Mouse (Mus musculus): Measurements from ENCODE around the gene Taf4. TPM values are rescaled to one million over a fixed set of nuclear protein-coding genes. Genes with fewer than 3 reads are reported as not detected.

The Taf4 gene
- 1.6 and 1.7 TPM in 2 replicates for polyA plus RNA-seq (2015; fragmentation: Nextera tagmentation; extraction: Ambion mirVana)

DNA sequence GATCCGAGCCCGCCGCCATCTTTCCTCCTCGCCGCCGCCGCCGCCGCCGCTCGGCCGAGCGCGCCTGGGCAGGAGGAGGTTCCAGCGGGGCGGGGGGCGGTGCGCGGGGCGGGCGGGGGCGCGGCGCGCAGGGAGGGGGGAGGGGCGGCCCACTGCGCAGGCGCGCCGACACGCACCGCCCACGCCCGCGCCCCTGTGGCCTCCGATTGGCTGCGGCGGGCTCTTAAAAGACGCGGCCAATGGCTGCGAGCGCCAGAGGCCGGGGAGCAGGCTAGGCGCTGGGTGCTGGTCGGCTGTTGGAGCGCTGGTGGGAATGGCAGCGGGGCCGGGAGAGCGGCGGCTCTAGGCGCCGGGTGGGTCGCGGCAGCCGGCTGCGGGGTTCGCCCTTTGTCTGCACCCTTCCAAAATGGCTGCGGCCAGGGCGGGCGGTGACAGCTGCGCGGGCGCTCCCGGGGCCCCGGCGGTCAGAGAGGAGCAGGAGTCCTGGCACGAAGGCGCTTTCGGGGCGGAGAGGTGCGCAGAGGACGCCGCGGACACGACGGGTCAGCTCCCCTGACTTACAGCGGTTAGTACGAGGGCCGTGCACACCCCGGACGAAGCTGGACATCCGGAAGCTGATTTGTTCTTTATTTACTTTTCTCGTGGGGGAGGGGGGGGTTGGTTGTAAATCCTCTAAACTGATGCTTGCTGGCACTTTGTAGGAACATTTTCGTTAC, at the start of gene Taf4:
Gene Taf4 (minus strand): TSS at position 19 of the 716 bp plus-strand sequence.
- peak within 1 kb of the TSS; percentile 98 for H3K9ac ChIP-seq (ENCODE audit: low read depth, low read length)
- H3K4me3 ChIP-seq (ENCODE audit: low read depth, low read length) = peak within 1 kb of the TSS; percentile 90
- H3K27me3 ChIP-seq (ENCODE audit: control insufficient read depth, insufficient read depth, low read depth, low read length) = no peaks in the 10 kb centered on the region
- H3K4me2 ChIP-seq (ENCODE audit: low read depth, low read length) = peak within 1 kb of the TSS; percentile 97
- WGBS (ENCODE audit: insufficient replicate concordance) = under 1% methylated on average over 62 of the region's 84 CpGs
- H3K27ac ChIP-seq (ENCODE audit: low read length) = peak within 1 kb of the TSS; percentile 93
- H3K9me3 ChIP-seq (replicated peaks; ENCODE audit: control insufficient read depth, low read length) = no peaks in the 10 kb centered on the region
- peak; percentile 90 for ATAC-seq (ENCODE audit: low read depth)
- H3K4me1 ChIP-seq (ENCODE audit: control insufficient read depth, low read depth, low read length) = peaks cover 41% of the 10 kb centered on the region
- no peaks in the 10 kb centered on the region for H3K36me3 ChIP-seq (ENCODE audit: control insufficient read depth, insufficient read depth)

- H3K9ac ChIP-seq (ENCODE audit: low read depth, low read length) = peak overlapping the region; percentile 87
- H3K4me3 ChIP-seq (ENCODE audit: low read depth, low read length) = peak overlapping the region; percentile 95
- ATAC-seq (ENCODE audit: low read depth) = no peak
- peak overlapping the region; percentile 100 for H3K4me2 ChIP-seq (ENCODE audit: low read depth, low read length)
- H3K36me3 ChIP-seq (ENCODE audit: control insufficient read depth, insufficient read depth) = peaks cover 6% of the 10 kb centered on the region
- 18% methylated on average over 6 of the region's 6 CpGs for WGBS (ENCODE audit: insufficient replicate concordance)
- H3K27me3 ChIP-seq (ENCODE audit: control insufficient read depth, insufficient read depth, low read depth, low read length) = peaks cover 5% of the 10 kb centered on the region
- H3K27ac ChIP-seq (ENCODE audit: low read length) = no peak overlapping the region
- H3K4me1 ChIP-seq (ENCODE audit: control insufficient read depth, low read depth, low read length) = peaks cover 25% of the 10 kb centered on the region
- H3K9me3 ChIP-seq (replicated peaks; ENCODE audit: control insufficient read depth, low read length) = no peaks in the 10 kb centered on the region
These were observed 49.4 kb upstream of the Taf4 start for GRCm38 (mm10) chr2:180025861-180026200.

GRCm38 (mm10) chr2:180025135-180025860, 48.9 kb upstream of the Taf4 start:
- no peak; the same call in none of the 2 replicates for ATAC-seq (ENCODE audit: low read depth)
- Histone ChIP-seq H3K4me1 (ENCODE audit: control insufficient read depth, low read depth, low read length) (peaks cover 25% of the 10 kb centered on the region), H3K4me2 (ENCODE audit: low read depth, low read length) (peak overlapping the region; percentile 100), H3K36me3 (ENCODE audit: control insufficient read depth, insufficient read depth) (peaks cover 4% of the 10 kb centered on the region), H3K9ac (ENCODE audit: low read depth, low read length) (peak overlapping the region; percentile 87), H3K9me3 (replicated peaks; ENCODE audit: control insufficient read depth, low read length) (no peaks in the 10 kb centered on the region), H3K27ac (ENCODE audit: low read length) (peak overlapping the region; percentile 95), H3K27me3 (ENCODE audit: control insufficient read depth, insufficient read depth, low read depth, low read length) (peaks cover 7% of the 10 kb centered on the region), H3K4me3 (ENCODE audit: low read depth, low read length) (peak overlapping the region; percentile 95)
- under 1% methylated on average over 72 of the region's 84 CpGs for WGBS (ENCODE audit: insufficient replicate concordance)

- H3K4me3 ChIP-seq (ENCODE audit: low read depth, low read length) = peak within 1 kb of the TSS; percentile 95
- ATAC-seq (ENCODE audit: low read depth) = peak; percentile 94
- H3K9ac ChIP-seq (ENCODE audit: low read depth, low read length) = peak within 1 kb of the TSS; percentile 87
- peak within 1 kb of the TSS; percentile 95 for H3K27ac ChIP-seq (ENCODE audit: low read length)
- H3K4me1 ChIP-seq (ENCODE audit: control insufficient read depth, low read depth, low read length) = peaks cover 25% of the 10 kb centered on the region
- H3K36me3 ChIP-seq (ENCODE audit: control insufficient read depth, insufficient read depth) = peaks cover 4% of the 10 kb centered on the region
- H3K9me3 ChIP-seq (replicated peaks; ENCODE audit: control insufficient read depth, low read length) = no peaks in the 10 kb centered on the region
- WGBS (ENCODE audit: insufficient replicate concordance) = under 1% methylated on average over 74 of the region's 80 CpGs
- peaks cover 7% of the 10 kb centered on the region for H3K27me3 ChIP-seq (ENCODE audit: control insufficient read depth, insufficient read depth, low read depth, low read length)
- peak within 1 kb of the TSS; percentile 100 for H3K4me2 ChIP-seq (ENCODE audit: low read depth, low read length)
These were observed 48.1 kb upstream of the Taf4 start, which contains the start of gene Lsm14b for GRCm38 (mm10) chr2:180024401-180025098. TSS of gene Lsm14b (plus strand) at chr2:180024987.

DNA sequence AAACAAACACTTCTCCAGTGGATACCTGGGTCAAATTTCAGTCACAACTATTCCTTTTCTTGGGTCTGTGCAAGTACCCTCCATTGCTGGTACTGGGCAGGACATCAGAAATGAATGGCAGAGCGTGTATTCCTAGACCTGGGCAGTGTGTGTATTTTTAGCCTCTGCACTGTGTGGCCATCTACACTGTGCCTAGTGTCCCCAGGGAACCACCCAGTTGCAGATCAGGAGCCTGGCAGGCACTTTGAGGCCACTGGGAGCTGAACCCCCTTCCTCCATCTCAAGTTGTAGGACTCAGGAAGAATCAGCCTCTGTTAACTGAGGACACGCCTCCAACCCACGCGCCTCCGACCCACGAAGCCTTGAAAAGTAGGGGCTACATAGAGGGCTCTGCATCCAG, 46.3 kb upstream of the Taf4 start:
- Histone ChIP-seq H3K27me3 (ENCODE audit: control insufficient read depth, insufficient read depth, low read depth, low read length) (peaks cover 7% of the 10 kb centered on the region), H3K9ac (ENCODE audit: low read depth, low read length) (no peak overlapping the region), H3K4me1 (ENCODE audit: control insufficient read depth, low read depth, low read length) (peaks cover 25% of the 10 kb centered on the region), H3K4me2 (ENCODE audit: low read depth, low read length) (no peak overlapping the region), H3K27ac (ENCODE audit: low read length) (no peak overlapping the region), H3K4me3 (ENCODE audit: low read depth, low read length) (no peak overlapping the region), H3K36me3 (ENCODE audit: control insufficient read depth, insufficient read depth) (no peaks in the 10 kb centered on the region), H3K9me3 (replicated peaks; ENCODE audit: control insufficient read depth, low read length) (no peaks in the 10 kb centered on the region)
- no peak for ATAC-seq (ENCODE audit: low read depth)
- 48% methylated on average over 6 of the region's 6 CpGs for WGBS (ENCODE audit: insufficient replicate concordance)

DNA sequence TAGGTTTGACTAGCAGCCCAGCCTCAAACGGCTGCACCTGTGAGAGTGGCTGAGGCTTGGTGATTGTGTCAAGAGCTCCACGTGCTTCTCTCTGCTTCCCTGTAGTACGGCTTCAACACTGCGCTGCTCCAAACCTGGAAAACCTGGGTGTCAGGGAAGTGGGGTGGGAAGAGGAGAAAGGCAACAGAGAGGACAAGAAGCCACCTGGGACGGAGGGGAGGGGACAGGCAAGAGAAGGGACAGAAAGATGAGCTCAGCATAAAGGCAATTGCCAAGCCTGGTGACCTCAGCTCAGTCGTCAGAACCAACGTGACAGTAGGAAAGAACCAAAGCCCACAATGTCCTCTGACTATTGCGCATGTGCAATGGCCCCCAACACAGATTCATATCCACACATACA, 44.5 kb upstream of the Taf4 start:
- H3K27ac ChIP-seq (ENCODE audit: low read length) = no peak overlapping the region
- no peaks in the 10 kb centered on the region for H3K9me3 ChIP-seq (replicated peaks; ENCODE audit: control insufficient read depth, low read length)
- H3K9ac ChIP-seq (ENCODE audit: low read depth, low read length) = no peak overlapping the region
- peaks cover 11% of the 10 kb centered on the region for H3K4me1 ChIP-seq (ENCODE audit: control insufficient read depth, low read depth, low read length)
- no peak overlapping the region for H3K4me2 ChIP-seq (ENCODE audit: low read depth, low read length)
- H3K36me3 ChIP-seq (ENCODE audit: control insufficient read depth, insufficient read depth) = no peaks in the 10 kb centered on the region
- H3K4me3 ChIP-seq (ENCODE audit: low read depth, low read length) = no peak overlapping the region
- WGBS (ENCODE audit: insufficient replicate concordance) = 60% methylated on average over 8 of the region's 8 CpGs
- peaks cover 7% of the 10 kb centered on the region for H3K27me3 ChIP-seq (ENCODE audit: control insufficient read depth, insufficient read depth, low read depth, low read length)
- ATAC-seq (ENCODE audit: low read depth) = no peak

GRCm38 (mm10) chr2:180020091-180020661, 43.7 kb upstream of the Taf4 start:
- no peak for ATAC-seq (ENCODE audit: low read depth)
- no peak overlapping the region for H3K9ac ChIP-seq (ENCODE audit: low read depth, low read length)
- WGBS (ENCODE audit: insufficient replicate concordance) = 63% methylated on average over 7 of the region's 7 CpGs
- peaks cover 6% of the 10 kb centered on the region for H3K4me1 ChIP-seq (ENCODE audit: control insufficient read depth, low read depth, low read length)
- peaks cover 7% of the 10 kb centered on the region for H3K27me3 ChIP-seq (ENCODE audit: control insufficient read depth, insufficient read depth, low read depth, low read length)
- H3K4me2 ChIP-seq (ENCODE audit: low read depth, low read length) = no peak overlapping the region
- no peak overlapping the region for H3K4me3 ChIP-seq (ENCODE audit: low read depth, low read length)
- H3K9me3 ChIP-seq (replicated peaks; ENCODE audit: control insufficient read depth, low read length) = no peaks in the 10 kb centered on the region
- no peak overlapping the region for H3K27ac ChIP-seq (ENCODE audit: low read length)
- no peaks in the 10 kb centered on the region for H3K36me3 ChIP-seq (ENCODE audit: control insufficient read depth, insufficient read depth)

- H3K9me3 ChIP-seq (replicated peaks; ENCODE audit: control insufficient read depth, low read length) = no peaks in the 10 kb centered on the region
- no peaks in the 10 kb centered on the region for H3K36me3 ChIP-seq (ENCODE audit: control insufficient read depth, insufficient read depth)
- H3K4me1 ChIP-seq (ENCODE audit: control insufficient read depth, low read depth, low read length) = no peaks in the 10 kb centered on the region; the same call in 1 of the 2 replicates
- ATAC-seq (ENCODE audit: low read depth) = no peak
- H3K4me2 ChIP-seq (ENCODE audit: low read depth, low read length) = no peak overlapping the region
- peaks cover 7% of the 10 kb centered on the region for H3K27me3 ChIP-seq (ENCODE audit: control insufficient read depth, insufficient read depth, low read depth, low read length)
- no peak overlapping the region for H3K9ac ChIP-seq (ENCODE audit: low read depth, low read length)
- no peak overlapping the region for H3K4me3 ChIP-seq (ENCODE audit: low read depth, low read length)
- H3K27ac ChIP-seq (ENCODE audit: low read length) = no peak overlapping the region
- 70% methylated on average over 9 of the region's 9 CpGs for WGBS (ENCODE audit: insufficient replicate concordance)
These were observed 42.1 kb upstream of the Taf4 start for GRCm38 (mm10) chr2:180018573-180018972.

All from liver, embryonic 16.5 days (tissue).